Mouse (Mus musculus) spleen, postnatal 4 days (tissue): ENCODE results near the gene Bax.

ENCODE experiments used
- DNase-seq, 2 experiments: peaks; one replicate each; pipeline ENCODE4 v3.0.0; 2022; ENCODE audit warnings: low spot score in 2 of 2

Bax gene

DNA sequence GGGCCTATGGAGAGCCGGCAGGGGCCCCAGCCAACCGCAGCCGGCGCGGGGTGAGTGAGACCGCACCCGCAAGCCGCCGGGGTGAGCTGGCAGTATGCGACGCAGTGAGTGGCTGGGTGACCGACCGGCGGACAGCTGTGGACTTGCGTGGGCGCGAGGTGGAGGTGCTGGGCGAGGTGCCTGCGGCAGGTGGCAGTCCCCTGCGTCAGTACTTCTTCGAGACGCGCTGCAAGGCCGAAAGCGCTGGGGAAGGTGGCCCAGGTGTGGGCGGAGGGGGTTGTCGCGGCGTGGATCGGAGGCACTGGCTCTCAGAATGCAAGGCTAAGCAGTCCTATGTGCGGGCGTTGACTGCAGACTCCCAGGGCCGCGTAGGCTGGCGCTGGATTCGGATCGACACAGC, 51.1 kb downstream of the Bax start:
- no peak for DNase-seq

GRCm38 (mm10) chr7:45414740-45415224, 51.9 kb downstream of the Bax start:
- DNase-seq: no peak

DNA sequence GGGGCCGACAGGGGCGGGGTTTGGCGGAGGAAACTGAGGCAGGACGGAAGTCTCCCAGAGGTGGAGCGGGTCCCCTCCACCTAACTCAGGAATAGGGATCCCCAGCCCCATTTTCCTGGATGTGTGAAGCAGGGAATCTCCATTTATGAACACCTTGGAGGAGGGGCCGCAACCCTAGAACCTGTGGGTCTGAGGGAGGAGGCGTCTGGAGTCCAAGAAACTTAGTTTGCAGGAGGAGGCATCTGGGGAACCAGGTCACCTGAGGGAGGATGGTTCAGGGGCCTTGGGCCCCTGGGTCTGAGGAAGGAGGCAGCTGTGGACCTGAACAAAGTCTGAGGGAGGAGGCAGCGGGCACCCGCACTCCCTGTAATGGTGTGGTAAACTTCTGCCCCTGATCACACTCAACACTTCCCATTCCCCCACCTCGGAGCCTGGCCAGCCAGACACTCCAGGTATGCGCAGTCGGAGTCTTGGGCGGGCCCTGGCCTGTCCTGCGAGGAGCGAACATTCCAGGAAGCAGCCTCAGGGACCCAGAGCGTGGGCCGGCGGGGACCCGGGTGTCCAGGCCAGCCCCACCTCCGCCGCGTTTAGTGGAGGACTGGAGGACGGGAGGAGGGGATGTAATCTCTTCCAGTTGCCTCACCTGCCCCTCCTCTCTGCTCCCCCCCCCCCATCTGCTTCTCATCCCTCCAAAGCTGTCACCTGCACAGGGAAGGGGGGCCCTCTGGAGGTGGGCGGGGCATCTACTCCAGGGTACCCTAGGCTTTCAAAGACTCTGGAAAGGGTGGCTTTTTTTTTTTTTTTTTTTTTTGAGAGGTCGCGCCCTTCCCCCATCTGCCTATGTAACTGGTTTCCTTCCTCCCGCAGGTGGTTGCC, 52.6 kb downstream of the Bax start:
- no peak for DNase-seq

GRCm38 (mm10) chr7:45413113-45413863, 53.4 kb downstream of the Bax start, which contains the start of gene Ntf5:
Gene Ntf5 (plus strand): TSS chr7:45413695.
- no peak for DNase-seq

DNA sequence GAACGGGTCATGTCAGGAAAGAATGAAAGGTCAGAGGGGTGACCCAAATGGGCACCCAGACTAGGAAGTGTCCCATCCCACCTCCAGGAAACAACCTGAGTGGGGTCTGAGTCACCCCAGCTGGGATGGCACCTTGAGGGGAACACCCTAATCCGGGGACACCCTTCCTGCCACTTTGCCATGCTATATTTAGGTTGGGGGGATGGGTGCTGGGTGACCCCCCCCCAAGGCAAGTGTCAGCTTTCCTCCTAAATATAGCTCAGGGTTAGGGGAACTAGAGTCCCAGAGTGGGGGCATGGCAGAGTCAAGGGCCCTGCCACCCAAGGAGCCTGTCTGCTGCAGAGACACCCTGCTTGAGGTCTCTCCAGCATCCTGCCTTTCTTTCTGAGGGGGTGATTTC, 54.3 kb downstream of the Bax start:
- DNase-seq: no peak
